ENCODE assay signal across 10 mouse cellular contexts in the genomic region with DNA sequence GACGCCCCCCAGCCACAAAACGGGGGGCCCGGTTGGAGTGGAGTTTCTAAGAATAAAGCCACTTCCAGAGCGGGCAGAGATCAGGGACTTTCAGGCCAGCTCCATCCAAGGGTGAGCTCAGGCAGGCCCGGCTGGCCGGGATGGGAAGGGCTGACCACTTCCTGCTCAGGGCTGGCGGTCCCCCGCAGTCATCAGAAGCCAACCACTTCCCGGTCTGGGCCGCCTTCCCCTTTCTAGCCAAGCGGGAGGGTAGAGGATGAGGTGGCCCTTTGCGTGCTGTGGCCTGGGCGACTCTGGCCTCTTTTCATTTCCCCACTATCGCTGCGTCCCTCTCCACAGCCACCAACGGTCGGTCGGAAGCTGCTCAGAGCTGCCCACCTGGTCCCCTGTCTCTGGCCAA. TPM values are rescaled to one million over a fixed set of nuclear protein-coding genes. Genes with fewer than 3 reads are reported as not detected.
A peak's percentile ranks its signal among the peaks of the same experiment; 100 is the strongest.
DNase-seq lines count a peak whose midpoint lies in the region; ATAC-seq and TF ChIP-seq lines count a peak whose summit lies in the region.
"Had no signal": no experiment of that assay in that cellular context is flagged by ENCODE, and none has a peak within 500 bp of the region (broad histone marks: within the 10 kb centered on the region; RNA-seq: fewer than 3 reads in every experiment).

No protein-coding gene starts in this region.

- no peak overlapping the region for H3K4me2 ChIP-seq in kidney, embryonic 16.5 days (replicated peaks; ENCODE audit: low read depth, low read length)
- no peak overlapping the region for H3K4me2 ChIP-seq in heart, embryonic 16.5 days (ENCODE audit: low read depth, low read length)
- H3K4me2 ChIP-seq: embryonic facial prominence, embryonic 15.5 days had no signal

- no peak overlapping the region for H3K9ac ChIP-seq in kidney, embryonic 16.5 days (replicated peaks; ENCODE audit: low read length)
- peak overlapping the region; percentile 17; the same call in 1 of the 2 replicates for H3K9ac ChIP-seq in ES-Bruce4 (ENCODE audit: low read depth, poor library complexity, severe bottlenecking)
- H3K9ac ChIP-seq in heart, embryonic 16.5 days (ENCODE audit: low read length): peak overlapping the region; percentile 27; the same call in 1 of the 2 replicates
- H3K9ac ChIP-seq: embryonic facial prominence, embryonic 15.5 days had no signal

- H3K27ac ChIP-seq in kidney, embryonic 16.5 days (ENCODE audit: low read length): no peak overlapping the region
- no peak overlapping the region for H3K27ac ChIP-seq in ES-Bruce4 (ENCODE audit: insufficient read depth, low read length)
- no peak overlapping the region for H3K27ac ChIP-seq in heart, embryonic 16.5 days (ENCODE audit: low read length)
- H3K27ac ChIP-seq: embryonic facial prominence, embryonic 15.5 days had no signal

- H3K4me3 ChIP-seq in kidney, embryonic 16.5 days (ENCODE audit: low read length): no peak overlapping the region
- peak overlapping the region; percentile 2; the same call in 1 of the 2 replicates for H3K4me3 ChIP-seq in ES-Bruce4 (ENCODE audit: low read depth, low read length)
- no peak overlapping the region for H3K4me3 ChIP-seq in heart, embryonic 16.5 days (ENCODE audit: low read length)
- peak overlapping the region; percentile 85 for H3K4me3 ChIP-seq in megakaryocyte, embryonic 14.5 days (replicated peaks)
- H3K4me3 ChIP-seq: embryonic facial prominence, embryonic 15.5 days had no signal

- no peaks in the 10 kb centered on the region for H3K27me3 ChIP-seq in kidney, embryonic 16.5 days (ENCODE audit: insufficient read depth, low read length)
- H3K27me3 ChIP-seq in ES-Bruce4 (ENCODE audit: control insufficient read depth, insufficient read depth, low read length, poor library complexity, severe bottlenecking): no peaks in the 10 kb centered on the region
- no peaks in the 10 kb centered on the region; the same call in 1 of the 2 replicates for H3K27me3 ChIP-seq in heart, embryonic 16.5 days (ENCODE audit: control insufficient read depth, insufficient read depth, low read length)
- H3K27me3 ChIP-seq in megakaryocyte, embryonic 14.5 days (replicated peaks): no peaks in the 10 kb centered on the region
- H3K27me3 ChIP-seq: embryonic facial prominence, embryonic 15.5 days had no signal

- H3K4me1 ChIP-seq in kidney, embryonic 16.5 days (ENCODE audit: insufficient read depth, low read length): 0 out of 2 replicates have a peak, but pooled peaks cover 3% of the 10 kb centered on the region
- H3K4me1 ChIP-seq in ES-Bruce4 (ENCODE audit: control insufficient read depth, insufficient read depth, low read length): no peaks in the 10 kb centered on the region
- H3K4me1 ChIP-seq in heart, embryonic 16.5 days (ENCODE audit: control insufficient read depth, insufficient read depth, low read length): peaks cover 5% of the 10 kb centered on the region
- H3K4me1 ChIP-seq in megakaryocyte, embryonic 14.5 days: peaks cover 100% of the 10 kb centered on the region
- H3K4me1 ChIP-seq: embryonic facial prominence, embryonic 15.5 days had no signal

- no peaks in the 10 kb centered on the region for H3K36me3 ChIP-seq in kidney, embryonic 16.5 days (ENCODE audit: insufficient read depth, low read length)
- H3K36me3 ChIP-seq in ES-Bruce4 (ENCODE audit: control insufficient read depth, insufficient read depth, low read length, poor library complexity, severe bottlenecking): no peaks in the 10 kb centered on the region
- no peaks in the 10 kb centered on the region for H3K36me3 ChIP-seq in heart, embryonic 16.5 days (ENCODE audit: control insufficient read depth, insufficient read depth)
- peaks cover 6% of the 10 kb centered on the region for H3K36me3 ChIP-seq in megakaryocyte, embryonic 14.5 days (replicated peaks; ENCODE audit: low read length)
- H3K36me3 ChIP-seq: embryonic facial prominence, embryonic 15.5 days had no signal

- no peak for ATAC-seq in kidney, embryonic 16.5 days (ENCODE audit: low FRiP score, low TSS enrichment)
- ATAC-seq in heart, embryonic 16.5 days (replicated peaks; ENCODE audit: extremely low read depth, insufficient read depth, low FRiP score): no peak

- H3K9me3 ChIP-seq in kidney, embryonic 16.5 days (ENCODE audit: low read length): no peaks in the 10 kb centered on the region
- no peaks in the 10 kb centered on the region for H3K9me3 ChIP-seq in ES-Bruce4 (replicated peaks; ENCODE audit: control insufficient read depth, insufficient read depth, low read length, poor library complexity, severe bottlenecking)
- no peaks in the 10 kb centered on the region for H3K9me3 ChIP-seq in heart, embryonic 16.5 days (replicated peaks; ENCODE audit: control insufficient read depth, low read length)
- peaks cover 4% of the 10 kb centered on the region; the same call in 1 of the 2 replicates for H3K9me3 ChIP-seq in megakaryocyte, embryonic 14.5 days
- H3K9me3 ChIP-seq: embryonic facial prominence, embryonic 15.5 days had no signal

- DNase-seq in kidney, postnatal 4 days: peak; percentile 17 to 44
- no peak for DNase-seq in retina, embryonic 14.5 days (ENCODE audit: low spot score)
- no peak for DNase-seq in yolk sac, embryonic 10.5 days (ENCODE audit: low spot score)
- DNase-seq in embryo, embryonic 10 days (ENCODE audit: low spot score): no peak

- no peak for TF ChIP-seq CTCF in ES-Bruce4 (IDR thresholded peaks at IDR 0.05; ENCODE audit: low read depth, low read length)

- no peak for TF ChIP-seq POLR2A in ES-Bruce4 (IDR thresholded peaks at IDR 0.05; ENCODE audit: insufficient read depth, low read length)

- 65% methylated on average over 18 of the region's 18 CpGs for WGBS in kidney, embryonic 16.5 days
- WGBS in heart, embryonic 16.5 days: 66% methylated on average over 18 of the region's 18 CpGs

- TF ChIP-seq EP300 in ES-Bruce4 (IDR thresholded peaks at IDR 0.05; ENCODE audit: insufficient read depth, low read depth, low read length): no peak

RNA-seq across cellular contexts. Expression of gene Runx3, which starts 50.6 kb away (rescaled TPM):
- polyA plus RNA-seq in kidney, embryonic 16.5 days (2015; fragmentation: Nextera tagmentation; extraction: Ambion mirVana): 0.06 TPM in 1 of 2 replicates, not detected in the other
- 0.76 and 1.1 TPM in 2 replicates for polyA plus RNA-seq in ES-Bruce4 (2011; ENCODE audit: insufficient read depth, insufficient read length, low read depth, missing spikeins)
- polyA plus RNA-seq in heart, embryonic 16.5 days (2015; fragmentation: Nextera tagmentation; extraction: Ambion mirVana): 0.89 and 1.3 TPM in 2 replicates
- polyA plus RNA-seq in megakaryocyte, embryonic 14.5 days (2012; ENCODE audit: insufficient read depth, low replicate concordance): 128 and 414 TPM in 2 replicates
- polyA plus RNA-seq: neural tube, embryonic 14.5 days had no signal

Comparison
In these comparisons a context has a peak if more than half of its experiments do, and no peak if none do; other contexts are left out.
1. DNase-seq: peak in kidney, postnatal 4 days (2 of 2); none in retina, embryonic 14.5 days (single experiment), yolk sac, embryonic 10.5 days (single experiment) and embryo, embryonic 10 days (single experiment).
2. H3K4me3 ChIP-seq: peak in ES-Bruce4 (single experiment) and megakaryocyte, embryonic 14.5 days (single experiment); none in kidney, embryonic 16.5 days (single experiment) and heart, embryonic 16.5 days (single experiment).
3. RNA of gene Runx3, which starts 50.6 kb away (polyA plus RNA-seq): 128 to 414 TPM in megakaryocyte, embryonic 14.5 days; 0.89 to 1.3 TPM in heart, embryonic 16.5 days, 0.76 to 1.1 TPM in ES-Bruce4 and 0.06 TPM in kidney, embryonic 16.5 days; every median in the first group is over 10 times any median in the second.